Mouse (Mus musculus): ENCODE measurements around the gene Pitpnm2. TPM values are rescaled to one million over a fixed set of nuclear protein-coding genes. Genes with fewer than 3 reads are reported as not detected.

The Pitpnm2 gene
- polyA plus RNA-seq, 1 experiment, result 4.0 TPM

DNA sequence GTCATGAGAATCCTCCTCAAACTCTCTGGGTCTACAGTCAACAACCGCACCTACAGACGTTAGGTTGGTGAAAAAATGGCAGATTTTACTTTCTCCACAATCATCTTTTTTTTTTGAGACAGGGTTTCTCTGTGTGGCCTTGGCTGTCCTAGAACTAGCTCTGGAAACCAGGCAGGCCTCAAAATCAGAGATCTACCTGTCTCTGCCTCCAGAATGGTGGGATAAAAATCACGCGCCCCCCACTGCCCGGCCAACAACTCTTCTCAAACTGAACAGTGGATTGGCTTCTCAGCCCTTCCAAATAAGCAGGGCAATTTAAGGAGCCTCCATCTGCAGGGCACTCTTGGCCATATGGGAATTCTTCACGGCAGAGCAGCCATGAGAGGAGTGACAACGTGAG, 5.6 kb upstream of the Pitpnm2 start:
- Histone ChIP-seq H3K79me3 (ENCODE audit: low read depth) (no peaks in the 10 kb centered on the region), H3ac (ENCODE audit: control insufficient read depth, insufficient read length, low read depth) (no peak overlapping the region), H3K79me2 (ENCODE audit: control insufficient read depth, insufficient read depth) (no peaks in the 10 kb centered on the region), H3K36me3 (ENCODE audit: control insufficient read depth, insufficient read depth) (peaks cover 36% of the 10 kb centered on the region), H3K27me3 (ENCODE audit: control insufficient read depth, insufficient read depth, insufficient read length) (no peaks in the 10 kb centered on the region), H3K4me3 (ENCODE audit: insufficient read depth, poor library complexity, severe bottlenecking) (no peak overlapping the region)
- TF ChIP-seq CTCF (IDR thresholded peaks at IDR 0.05; ENCODE audit: control insufficient read depth, insufficient read depth, insufficient read length) (no peak), MAX (IDR thresholded peaks at IDR 0.05) (no peak), MYOG (IDR thresholded peaks at IDR 0.05; ENCODE audit: control insufficient read depth, extremely low read depth, insufficient read length) (no peak), USF1 (IDR thresholded peaks at IDR 0.05; ENCODE audit: low read depth) (no peak), MYOD1 (IDR thresholded peaks at IDR 0.05; ENCODE audit: control insufficient read depth, insufficient read length, low read depth) (no peak)

DNA sequence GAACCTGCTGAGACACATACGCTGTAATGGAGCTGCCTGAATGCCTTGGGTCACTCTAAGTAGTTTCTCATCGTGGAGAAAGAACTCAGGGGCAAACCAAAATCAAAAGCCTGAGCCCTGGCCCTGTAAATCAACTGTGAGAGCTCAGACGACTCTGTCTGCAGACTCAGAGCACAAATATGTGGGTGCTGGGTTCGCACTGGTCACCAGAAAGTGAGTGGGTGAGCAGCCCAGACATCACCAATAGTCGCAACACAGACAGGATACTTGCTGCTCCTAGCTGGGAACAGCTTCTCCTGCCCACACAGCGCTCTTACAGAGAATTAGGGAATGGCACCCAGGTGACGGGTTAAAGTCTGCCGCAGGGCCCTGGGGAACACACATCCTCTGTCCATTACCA, 4.0 kb upstream of the Pitpnm2 start:
- Histone ChIP-seq H3K79me3 (ENCODE audit: low read depth) (no peaks in the 10 kb centered on the region), H3K79me2 (ENCODE audit: control insufficient read depth, insufficient read depth) (no peaks in the 10 kb centered on the region), H3K36me3 (ENCODE audit: control insufficient read depth, insufficient read depth) (peaks cover 27% of the 10 kb centered on the region), H3K27me3 (ENCODE audit: control insufficient read depth, insufficient read depth, insufficient read length) (no peaks in the 10 kb centered on the region), H3ac (ENCODE audit: control insufficient read depth, insufficient read length, low read depth) (no peak overlapping the region), H3K4me3 (ENCODE audit: insufficient read depth, poor library complexity, severe bottlenecking) (no peak overlapping the region)
- TF ChIP-seq FOSL1 (IDR thresholded peaks at IDR 0.05; ENCODE audit: insufficient read depth, low read length, poor library complexity, severe bottlenecking), result no peak
- TF ChIP-seq MAX (IDR thresholded peaks at IDR 0.05), result no peak
- TF ChIP-seq CEBPB (IDR thresholded peaks at IDR 0.05; ENCODE audit: low read depth), result no peak
- TF ChIP-seq MYOD1 (IDR thresholded peaks at IDR 0.05; ENCODE audit: control insufficient read depth, insufficient read length, low read depth), result no peak
- no peak for TF ChIP-seq MYOG (IDR thresholded peaks at IDR 0.05; ENCODE audit: control insufficient read depth, extremely low read depth, insufficient read length)
- no peak for TF ChIP-seq USF1 (IDR thresholded peaks at IDR 0.05; ENCODE audit: low read depth)
- TF ChIP-seq CTCF (IDR thresholded peaks at IDR 0.05; ENCODE audit: control insufficient read depth, insufficient read depth, insufficient read length), result no peak

DNA sequence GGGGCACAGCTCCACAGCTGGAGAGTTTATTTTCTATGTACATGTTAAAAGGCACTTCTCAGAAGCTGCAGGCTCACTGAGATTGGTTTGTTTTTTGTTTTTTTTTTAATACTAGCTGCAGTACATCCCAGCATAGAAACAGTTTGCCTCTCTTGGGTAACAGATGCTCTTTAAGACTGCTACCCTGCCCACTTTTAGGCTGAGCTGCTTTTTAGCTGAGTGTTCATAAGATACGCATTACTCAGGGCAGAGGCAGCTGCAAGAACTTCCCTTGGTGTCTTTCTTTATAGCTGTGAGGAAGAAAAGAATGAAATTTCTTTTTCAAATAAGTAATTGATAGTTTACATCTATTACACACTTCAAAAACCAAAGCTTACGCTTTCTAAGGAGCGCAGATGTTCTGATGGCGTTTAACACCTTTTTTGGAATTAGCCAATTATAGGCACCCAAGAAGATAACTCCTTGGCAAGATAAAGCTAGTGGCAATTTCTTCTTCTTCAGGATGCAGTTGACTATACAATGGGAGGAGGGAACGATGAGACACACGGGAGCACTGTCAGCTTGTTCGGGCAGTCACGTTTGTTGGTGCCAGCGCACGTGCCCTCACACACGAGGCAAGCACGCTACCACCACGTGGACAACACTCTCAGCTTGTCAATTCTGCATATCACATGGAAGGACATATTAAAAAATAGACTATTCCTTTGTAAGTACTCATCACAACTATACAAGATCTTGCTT, 3.2 kb upstream of the Pitpnm2 start:
- H3ac ChIP-seq (ENCODE audit: control insufficient read depth, insufficient read length, low read depth), result no peak overlapping the region
- no peak for TF ChIP-seq CEBPB (IDR thresholded peaks at IDR 0.05; ENCODE audit: low read depth)
- no peak for TF ChIP-seq MAX (IDR thresholded peaks at IDR 0.05)
- no peak for TF ChIP-seq CTCF (IDR thresholded peaks at IDR 0.05; ENCODE audit: control insufficient read depth, insufficient read depth, insufficient read length)
- TF ChIP-seq MYOG (IDR thresholded peaks at IDR 0.05; ENCODE audit: control insufficient read depth, extremely low read depth, insufficient read length), result no peak
- no peak for TF ChIP-seq FOSL1 (IDR thresholded peaks at IDR 0.05; ENCODE audit: insufficient read depth, low read length, poor library complexity, severe bottlenecking)
- no peak for TF ChIP-seq MYOD1 (IDR thresholded peaks at IDR 0.05; ENCODE audit: control insufficient read depth, insufficient read length, low read depth)
- TF ChIP-seq USF1 (IDR thresholded peaks at IDR 0.05; ENCODE audit: low read depth), result no peak
- H3K79me2 ChIP-seq (ENCODE audit: control insufficient read depth, insufficient read depth), result no peaks in the 10 kb centered on the region
- no peaks in the 10 kb centered on the region for H3K27me3 ChIP-seq (ENCODE audit: control insufficient read depth, insufficient read depth, insufficient read length)
- H3K4me3 ChIP-seq (ENCODE audit: insufficient read depth, poor library complexity, severe bottlenecking), result no peak overlapping the region
- H3K36me3 ChIP-seq (ENCODE audit: control insufficient read depth, insufficient read depth), result peaks cover 19% of the 10 kb centered on the region
- H3K79me3 ChIP-seq (ENCODE audit: low read depth), result no peaks in the 10 kb centered on the region

DNA sequence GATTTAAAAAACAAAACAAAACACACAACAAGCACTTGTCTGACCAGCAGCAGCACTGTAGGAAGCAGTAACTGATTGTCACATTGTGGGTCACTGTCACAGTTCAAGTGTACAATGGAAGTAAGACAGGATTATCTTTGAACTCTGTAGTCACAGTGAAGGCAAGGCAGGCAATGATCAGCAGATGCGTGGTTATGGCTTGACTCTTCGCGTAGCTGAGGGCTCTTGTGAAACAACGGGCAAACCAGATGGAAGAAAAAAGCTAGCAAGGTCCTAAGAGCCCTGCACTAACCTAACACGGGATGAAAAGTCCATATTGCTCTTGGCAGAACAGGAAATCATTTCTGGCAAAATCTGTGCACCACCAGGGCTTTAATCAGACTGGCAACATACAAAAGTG, 1.5 kb upstream of the Pitpnm2 start:
- TF ChIP-seq USF1 (IDR thresholded peaks at IDR 0.05; ENCODE audit: low read depth), result no peak
- no peak for TF ChIP-seq CTCF (IDR thresholded peaks at IDR 0.05; ENCODE audit: control insufficient read depth, insufficient read depth, insufficient read length)
- TF ChIP-seq FOSL1 (IDR thresholded peaks at IDR 0.05; ENCODE audit: insufficient read depth, low read length, poor library complexity, severe bottlenecking), result no peak
- TF ChIP-seq CEBPB (IDR thresholded peaks at IDR 0.05; ENCODE audit: low read depth), result no peak
- TF ChIP-seq MAX (IDR thresholded peaks at IDR 0.05), result no peak
- no peak for TF ChIP-seq MYOD1 (IDR thresholded peaks at IDR 0.05; ENCODE audit: control insufficient read depth, insufficient read length, low read depth)
- no peak for TF ChIP-seq MYOG (IDR thresholded peaks at IDR 0.05; ENCODE audit: control insufficient read depth, extremely low read depth, insufficient read length)
- H3K79me2 ChIP-seq (ENCODE audit: control insufficient read depth, insufficient read depth), result no peaks in the 10 kb centered on the region
- no peak overlapping the region for H3ac ChIP-seq (ENCODE audit: control insufficient read depth, insufficient read length, low read depth)
- no peak overlapping the region for H3K4me3 ChIP-seq (ENCODE audit: insufficient read depth, poor library complexity, severe bottlenecking)
- H3K27me3 ChIP-seq (ENCODE audit: control insufficient read depth, insufficient read depth, insufficient read length), result no peaks in the 10 kb centered on the region
- peaks cover 8% of the 10 kb centered on the region for H3K36me3 ChIP-seq (ENCODE audit: control insufficient read depth, insufficient read depth)
- no peaks in the 10 kb centered on the region for H3K79me3 ChIP-seq (ENCODE audit: low read depth)

DNA sequence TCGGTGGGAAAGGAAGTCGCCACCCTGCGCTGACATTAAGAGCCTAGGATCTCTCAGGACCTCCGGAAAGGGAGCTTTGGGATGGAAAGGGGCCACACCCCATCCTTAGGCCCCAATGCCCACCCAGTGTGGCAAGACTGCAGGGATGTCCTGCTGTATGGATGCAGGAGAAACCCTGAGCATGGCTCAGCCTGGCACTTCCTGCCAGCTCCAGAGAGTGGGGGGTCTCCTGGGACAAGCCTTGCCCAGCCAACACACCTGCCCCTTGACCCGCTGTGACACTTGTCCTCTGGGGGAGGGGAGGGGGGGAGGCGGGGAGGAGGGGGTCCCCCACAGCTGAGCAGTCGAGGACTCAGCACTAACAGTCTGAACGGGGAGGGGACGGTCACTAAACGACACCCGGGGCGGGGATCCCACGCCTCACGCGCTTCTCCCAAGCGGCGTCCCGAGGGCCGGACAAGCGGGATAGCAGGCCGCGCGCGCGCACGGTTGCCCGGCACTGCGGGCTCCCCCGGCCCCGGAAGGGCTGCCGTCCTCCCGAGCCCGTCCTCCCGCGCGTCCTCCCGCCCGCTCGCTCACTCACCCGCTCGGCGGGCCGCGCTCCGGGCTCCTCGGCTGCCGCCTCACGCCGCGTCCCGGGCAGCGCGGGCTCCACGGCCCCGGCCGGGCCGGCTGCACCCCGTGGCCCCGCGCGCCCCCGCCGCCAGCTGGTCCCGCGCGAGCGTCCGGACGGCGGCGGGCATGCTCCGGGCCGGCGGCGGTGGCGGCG, 531 bp downstream of the Pitpnm2 start:
- TF ChIP-seq CTCF (IDR thresholded peaks at IDR 0.05; ENCODE audit: control insufficient read depth, insufficient read depth, insufficient read length), result no peak
- TF ChIP-seq MYOG (IDR thresholded peaks at IDR 0.05; ENCODE audit: control insufficient read depth, extremely low read depth, insufficient read length), result no peak
- no peak for TF ChIP-seq USF1 (IDR thresholded peaks at IDR 0.05; ENCODE audit: low read depth)
- TF ChIP-seq MYOD1 (IDR thresholded peaks at IDR 0.05; ENCODE audit: control insufficient read depth, insufficient read length, low read depth), result no peak
- no peak for TF ChIP-seq FOSL1 (IDR thresholded peaks at IDR 0.05; ENCODE audit: insufficient read depth, low read length, poor library complexity, severe bottlenecking)
- TF ChIP-seq MAX (IDR thresholded peaks at IDR 0.05), result no peak
- TF ChIP-seq CEBPB (IDR thresholded peaks at IDR 0.05; ENCODE audit: low read depth), result no peak

More for the DNA sequence above, 531 bp downstream of the Pitpnm2 start:
- no peaks in the 10 kb centered on the region for H3K27me3 ChIP-seq (ENCODE audit: control insufficient read depth, insufficient read depth, insufficient read length)
- no peaks in the 10 kb centered on the region for H3K79me2 ChIP-seq (ENCODE audit: control insufficient read depth, insufficient read depth)
- no peaks in the 10 kb centered on the region for H3K79me3 ChIP-seq (ENCODE audit: low read depth)
- peak overlapping the region; percentile 36 for H3K4me3 ChIP-seq (ENCODE audit: insufficient read depth, poor library complexity, severe bottlenecking)
- H3ac ChIP-seq (ENCODE audit: control insufficient read depth, insufficient read length, low read depth), result peak overlapping the region; percentile 81
- peaks cover 4% of the 10 kb centered on the region for H3K36me3 ChIP-seq (ENCODE audit: control insufficient read depth, insufficient read depth)
